Mouse (Mus musculus) central nervous system, embryonic 11.5 days (tissue): ENCODE data around the gene Kcnj6. TPM values are rescaled to one million over a fixed set of nuclear protein-coding genes. Genes with fewer than 3 reads are reported as not detected.

ENCODE experiments used
- polyA plus RNA-seq: library from polyadenylated mRNA; depleted of rRNA; stranded (reverse); fragments of >200 nt; gene quantifications from 2 replicates; pipeline ENCODE4 v1.2.3, GENCODE M21; 2012; rRNA removed

Gene Kcnj6
- polyA plus RNA-seq = 0.13 and 0.14 TPM in 2 replicates

DNA sequence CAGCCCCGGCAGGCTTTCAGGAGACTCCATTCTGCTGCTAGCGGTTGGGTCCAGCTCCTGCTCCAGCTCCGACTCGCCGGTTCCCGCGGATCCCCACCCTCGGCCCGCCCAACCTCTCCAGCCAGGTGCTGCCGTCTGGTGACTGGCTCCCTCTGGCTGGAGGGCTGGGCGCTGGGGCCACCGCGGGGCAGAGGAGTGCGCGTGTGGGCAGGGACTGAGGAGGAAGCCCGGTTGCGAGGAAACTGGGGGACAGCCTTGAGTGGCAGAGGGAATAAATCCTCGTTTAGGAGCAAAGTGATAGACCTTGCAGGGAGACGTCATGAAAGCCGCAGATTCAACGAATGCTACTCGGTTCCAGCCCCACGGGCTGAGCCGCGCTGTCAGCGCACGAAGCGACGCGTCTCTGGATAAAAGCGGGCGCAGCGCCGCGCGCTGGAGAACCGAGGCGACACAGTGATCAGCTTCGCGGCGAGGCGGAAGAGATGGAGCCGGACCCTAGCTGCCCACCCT lies at the start of gene Kcnj6:
Kcnj6 (minus strand) TSS at position 362 of the 510 bp plus-strand sequence.

